Mouse (Mus musculus) neural tube, embryonic 15.5 days (tissue): Measurements from ENCODE around the gene Gm43552. TPM values are rescaled to one million over a fixed set of nuclear protein-coding genes. Genes with fewer than 3 reads are reported as not detected.
"Not testable (repeated sequence)": the region's sequence is repeated elsewhere in the genome, so short reads cannot be mapped to it uniquely, and the experiment has no call there.

ENCODE experiments used
- ATAC-seq: fragments of 200-750 bp; cut with Nextera tagmentation; 2 replicates; pipeline ENCODE4 v1.8.0; 2017; ENCODE audit warnings: mild to moderate bottlenecking, moderate TSS enrichment, moderate library complexity; ENCODE audit not compliant: low FRiP score
- H3K27ac ChIP-seq: fragments of 300-500 bp; sonication (generic); replicated peaks from 2 replicates; pipeline ENCODE4 v1.5.1; 2015; ENCODE audit warnings: mild to moderate bottlenecking, inconsistent platforms
- H3K27me3 ChIP-seq: fragments of 300-500 bp; sonication (generic); replicated peaks from 2 replicates; pipeline ENCODE4 v1.6.1; 2015; ENCODE audit warnings: inconsistent platforms
- H3K36me3 ChIP-seq: fragments of 300-500 bp; sonication (generic); 2 replicates; pipeline ENCODE4 v1.6.1; 2015; ENCODE audit warnings: inconsistent platforms
- H3K4me1 ChIP-seq: fragments of 300-500 bp; sonication (generic); 2 replicates; pipeline ENCODE4 v1.6.1; 2015; ENCODE audit warnings: inconsistent platforms
- H3K4me2 ChIP-seq: fragments of 300-500 bp; sonication (generic); 2 replicates; pipeline ENCODE4 v1.6.1; 2015; ENCODE audit warnings: inconsistent platforms, mild to moderate bottlenecking, moderate library complexity
- H3K4me3 ChIP-seq: fragments of 300-500 bp; sonication (generic); replicated peaks from 2 replicates; pipeline ENCODE4 v1.5.1; 2015; ENCODE audit warnings: mild to moderate bottlenecking, inconsistent platforms
- H3K9ac ChIP-seq: fragments of 300-500 bp; sonication (generic); replicated peaks from 2 replicates; pipeline ENCODE4 v1.6.1; 2015; ENCODE audit warnings: mild to moderate bottlenecking, inconsistent platforms
- H3K9me3 ChIP-seq: fragments of 300-500 bp; sonication (generic); replicated peaks from 2 replicates; pipeline ENCODE4 v1.6.1; 2016; ENCODE audit warnings: inconsistent platforms
- WGBS: fragments of 180-500 bp; shearing (Covaris S2); methylation state at CpG from one replicate; pipeline ENCODE4 v1.1.7; 2015; ENCODE audit warnings: mixed read lengths; 5-methylcytosine and 5-hydroxymethylcytosine counted together
- polyA plus RNA-seq: library from polyadenylated mRNA; unstranded; fragments of >200 nt; fragmentation: Nextera tagmentation; extraction: Ambion mirVana; gene quantifications from 2 replicates; pipeline ENCODE4 v1.2.1, GENCODE M21; 2015

Gene Gm43552
- polyA plus RNA-seq = 1.1 TPM in 1 of 2 replicates, not detected in the other

GRCm38 (mm10) chr5:65492716-65493531 lies at the start of gene Gm43552:
Gene Gm43552 (minus strand): TSS chr5:65492833.
- peak within 1 kb of the TSS; percentile 87 for H3K4me3 ChIP-seq
- no peaks in the 10 kb centered on the region for H3K36me3 ChIP-seq
- no peaks in the 10 kb centered on the region for H3K27me3 ChIP-seq
- peak within 1 kb of the TSS; percentile 97 for H3K9ac ChIP-seq
- peaks cover 36% of the 10 kb centered on the region for H3K4me1 ChIP-seq
- under 1% methylated on average over 60 of the region's 69 CpGs for WGBS
- peak; percentile 96 for ATAC-seq
- peak within 1 kb of the TSS; percentile 65 for H3K4me2 ChIP-seq
- peak within 1 kb of the TSS; percentile 97 for H3K27ac ChIP-seq
- no peaks in the 10 kb centered on the region for H3K9me3 ChIP-seq

DNA sequence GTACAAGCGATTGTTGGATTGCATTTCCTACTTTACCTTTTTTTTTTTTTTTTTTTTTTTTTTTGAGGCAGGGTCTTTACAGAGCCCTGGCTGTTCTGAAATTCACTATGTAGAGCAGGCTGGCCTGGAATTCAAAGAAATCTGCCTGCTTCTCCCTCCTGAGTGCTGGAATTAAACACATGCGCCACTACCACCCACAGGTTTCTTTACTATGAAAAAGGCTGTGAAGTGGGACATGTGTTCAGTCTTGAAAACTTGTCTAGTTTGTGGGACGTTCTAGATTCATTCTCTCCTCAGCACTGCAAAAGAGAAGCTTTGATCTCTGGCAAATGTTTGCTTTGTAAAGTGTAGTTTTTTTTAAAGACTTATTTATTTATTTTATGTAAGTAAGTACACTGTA lies 49.3 kb upstream of the Gm43552 start:
- 85% methylated on average over 3 of the region's 3 CpGs for WGBS
- Histone ChIP-seq H3K36me3 (no peaks in the 10 kb centered on the region), H3K4me2 (no peak overlapping the region), H3K4me3 (no peak overlapping the region), H3K27me3 (no peaks in the 10 kb centered on the region), H3K9ac (no peak overlapping the region), H3K9me3 (no peaks in the 10 kb centered on the region), H3K27ac (no peak overlapping the region), H3K4me1 (peaks cover 12% of the 10 kb centered on the region)
- ATAC-seq = no peak

DNA sequence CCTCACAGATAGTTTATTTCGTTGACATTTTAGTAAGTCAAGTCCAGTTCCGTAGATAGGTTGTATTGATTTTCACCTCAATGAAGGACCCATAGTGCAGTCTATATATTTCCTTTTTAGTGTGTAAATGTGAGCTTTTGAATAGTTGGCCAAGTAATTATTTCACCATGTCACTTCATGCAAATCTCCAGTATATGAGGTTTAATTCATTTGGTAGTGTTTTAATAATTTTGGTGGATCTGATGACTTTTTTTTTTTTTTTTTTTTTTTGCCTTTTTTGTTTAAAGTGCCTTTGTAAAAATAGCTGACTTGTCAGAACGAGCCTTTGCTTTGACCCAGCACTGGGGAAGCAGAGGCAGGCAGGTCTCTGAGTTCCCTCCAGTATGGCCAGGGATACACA lies 47.2 kb upstream of the Gm43552 start:
- H3K27me3 ChIP-seq = no peaks in the 10 kb centered on the region
- H3K4me1 ChIP-seq = peaks cover 21% of the 10 kb centered on the region
- no peak overlapping the region for H3K4me3 ChIP-seq
- 97% methylated on average over 3 of the region's 3 CpGs for WGBS
- ATAC-seq = no peak
- H3K9ac ChIP-seq = no peak overlapping the region
- no peaks in the 10 kb centered on the region for H3K9me3 ChIP-seq
- no peak overlapping the region for H3K27ac ChIP-seq
- peak overlapping the region; percentile 52; the same call in 1 of the 2 replicates for H3K4me2 ChIP-seq
- no peaks in the 10 kb centered on the region for H3K36me3 ChIP-seq

GRCm38 (mm10) chr5:65538829-65539228 lies 46.2 kb upstream of the Gm43552 start:
- Histone ChIP-seq H3K9ac (no peak overlapping the region), H3K27ac (no peak overlapping the region), H3K27me3 (no peaks in the 10 kb centered on the region), H3K9me3 (no peaks in the 10 kb centered on the region), H3K4me2 (peak overlapping the region; percentile 52), H3K36me3 (no peaks in the 10 kb centered on the region), H3K4me1 (peaks cover 21% of the 10 kb centered on the region), H3K4me3 (peak overlapping the region; percentile 21)
- WGBS = 25% methylated on average over 4 of the region's 4 CpGs
- no peak for ATAC-seq

DNA sequence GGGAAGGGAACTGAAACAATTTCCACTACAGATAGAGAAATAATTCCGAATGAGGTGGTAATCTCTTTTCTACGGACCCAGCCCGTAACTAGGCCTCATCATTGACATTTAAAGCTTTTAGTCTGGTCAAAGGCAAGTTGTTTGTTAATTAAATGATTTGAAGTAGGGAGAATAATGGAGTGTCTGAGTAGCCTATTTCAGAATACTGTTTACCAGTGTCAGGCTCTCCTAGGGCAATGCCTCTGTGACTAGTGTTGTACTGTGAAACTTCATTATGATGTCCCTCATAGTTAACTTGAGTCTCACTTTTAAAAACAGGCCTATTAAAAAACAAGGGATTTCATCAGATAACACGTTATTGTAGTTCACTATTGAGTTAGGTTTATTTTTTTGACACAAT lies 45.5 kb upstream of the Gm43552 start:
- Histone ChIP-seq H3K4me3 (peak overlapping the region; percentile 92), H3K9me3 (no peaks in the 10 kb centered on the region), H3K4me1 (peaks cover 21% of the 10 kb centered on the region), H3K4me2 (peak overlapping the region; percentile 65), H3K9ac (peak overlapping the region; percentile 89), H3K36me3 (no peaks in the 10 kb centered on the region), H3K27me3 (no peaks in the 10 kb centered on the region), H3K27ac (peak overlapping the region; percentile 98)
- no peak for ATAC-seq
- 1% methylated on average over 4 of the region's 4 CpGs for WGBS

- H3K4me3 ChIP-seq = peak overlapping the region; percentile 92
- no peaks in the 10 kb centered on the region for H3K27me3 ChIP-seq
- WGBS = under 1% methylated on average over 45 of the region's 59 CpGs
- no peaks in the 10 kb centered on the region for H3K9me3 ChIP-seq
- peak; percentile 70 for ATAC-seq
- H3K36me3 ChIP-seq = no peaks in the 10 kb centered on the region
- H3K4me2 ChIP-seq = peak overlapping the region; percentile 65
- peak overlapping the region; percentile 98 for H3K27ac ChIP-seq
- H3K4me1 ChIP-seq = peaks cover 21% of the 10 kb centered on the region
- peak overlapping the region; percentile 89 for H3K9ac ChIP-seq
Measured at GRCm38 (mm10) chr5:65537420-65538071, 44.9 kb upstream of the Gm43552 start.

DNA sequence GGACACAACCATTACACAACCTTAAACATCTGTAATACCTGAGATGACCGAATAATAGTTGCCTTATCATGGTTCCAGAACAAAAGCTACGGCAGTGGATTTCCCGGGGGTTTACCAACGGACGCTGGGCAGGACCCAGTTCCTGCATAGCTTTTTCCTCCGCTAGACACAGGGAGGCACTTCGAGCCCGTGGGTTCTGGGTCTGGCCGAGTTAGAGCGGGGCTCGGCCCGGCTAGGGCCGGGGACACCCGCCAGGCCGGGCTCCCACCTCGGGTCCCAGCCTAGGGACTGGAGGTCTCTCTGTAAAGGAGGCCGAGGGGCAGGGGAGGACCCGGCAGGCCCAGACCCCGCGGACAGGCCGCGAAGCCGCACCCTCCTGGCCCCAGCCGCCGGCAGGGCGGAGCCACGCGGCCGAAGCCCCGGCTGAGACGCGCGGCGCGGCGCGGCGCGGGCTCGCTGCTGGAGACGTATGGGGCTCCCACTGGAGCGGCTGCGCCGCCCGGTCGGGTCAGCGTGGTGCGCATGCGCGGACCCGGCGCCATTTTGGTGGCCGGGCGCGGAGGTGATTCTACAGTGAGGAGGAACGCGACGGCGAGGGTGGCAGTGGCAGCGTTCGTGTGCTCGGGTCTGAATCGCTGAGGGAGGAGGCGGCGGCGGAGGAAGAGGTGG lies 44.3 kb upstream of the Gm43552 start, which contains the start of the genes Smim14 and Ube2k:
TSS of gene Smim14 (minus strand) at position 434 of the 669 bp plus-strand sequence.
TSS of gene Ube2k (plus strand) at position 483 of the 669 bp plus-strand sequence.
- WGBS = under 1% methylated on average over 62 of the region's 66 CpGs
- H3K4me3 ChIP-seq = peak within 1 kb of the TSS; percentile 92
- peak within 1 kb of the TSS; percentile 98 for H3K27ac ChIP-seq
- H3K4me1 ChIP-seq = peaks cover 21% of the 10 kb centered on the region
- peak within 1 kb of the TSS; percentile 65 for H3K4me2 ChIP-seq
- ATAC-seq = peak; percentile 95
- H3K36me3 ChIP-seq = no peaks in the 10 kb centered on the region
- H3K9me3 ChIP-seq = no peaks in the 10 kb centered on the region
- no peaks in the 10 kb centered on the region for H3K27me3 ChIP-seq
- peak within 1 kb of the TSS; percentile 89 for H3K9ac ChIP-seq

DNA sequence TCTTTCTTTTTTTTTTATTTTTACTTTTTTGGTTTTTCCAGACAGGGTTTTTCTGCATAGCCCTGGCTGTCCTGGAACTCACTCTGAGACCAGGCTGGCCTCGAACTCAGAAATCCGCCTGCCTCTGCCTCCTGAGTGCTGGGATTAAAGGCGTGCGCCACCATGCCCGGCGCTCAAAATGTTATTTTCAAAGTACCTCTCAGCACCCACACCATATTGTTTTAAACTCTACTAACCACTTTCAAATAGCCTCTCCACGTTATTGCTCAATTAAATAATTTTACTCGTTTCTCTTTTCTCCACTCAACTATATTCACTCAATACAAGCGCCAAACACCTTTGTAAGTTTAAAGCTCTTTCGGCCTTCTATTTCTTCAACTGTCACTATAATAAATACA lies 43.4 kb upstream of the Gm43552 start:
- H3K4me2 ChIP-seq = peak overlapping the region; percentile 65
- H3K27ac ChIP-seq = peak overlapping the region; percentile 98
- WGBS = 82% methylated on average over 10 of the region's 10 CpGs
- H3K36me3 ChIP-seq, ATAC-seq, H3K9me3 ChIP-seq, H3K27me3 ChIP-seq: not testable (repeated sequence)
- peak overlapping the region; percentile 89; the same call in 1 of the 2 replicates for H3K9ac ChIP-seq
- peaks cover 21% of the 10 kb centered on the region for H3K4me1 ChIP-seq
- H3K4me3 ChIP-seq = peak overlapping the region; percentile 92

- WGBS = 73% methylated on average over 5 of the region's 5 CpGs
Measured at GRCm38 (mm10) chr5:65535457-65536067, 42.9 kb upstream of the Gm43552 start.

DNA sequence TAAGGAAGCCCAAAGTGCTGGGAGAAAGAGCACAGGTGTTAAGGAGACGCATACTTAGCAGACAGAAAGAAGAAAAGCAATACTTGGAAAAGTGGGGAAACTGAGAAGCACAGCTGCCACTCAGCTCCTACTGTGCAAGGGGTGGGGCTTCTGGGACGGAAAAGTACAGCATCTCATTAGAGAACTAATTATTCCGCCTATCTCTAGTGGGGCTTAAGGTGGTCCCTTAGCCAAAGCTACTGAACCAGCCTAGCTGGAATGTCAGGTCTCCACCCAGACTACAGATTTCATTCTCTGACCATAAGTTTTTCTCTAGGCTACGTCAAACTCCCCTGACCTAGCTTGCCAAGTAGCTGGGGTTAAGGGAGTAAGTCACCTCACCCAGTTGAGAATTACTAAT lies 41.9 kb upstream of the Gm43552 start:
- no peak overlapping the region for H3K4me3 ChIP-seq
- no peaks in the 10 kb centered on the region for H3K27me3 ChIP-seq
- ATAC-seq = no peak
- H3K4me1 ChIP-seq = peaks cover 17% of the 10 kb centered on the region
- no peaks in the 10 kb centered on the region for H3K9me3 ChIP-seq
- no peak overlapping the region for H3K27ac ChIP-seq
- H3K4me2 ChIP-seq = no peak overlapping the region
- H3K9ac ChIP-seq = no peak overlapping the region
- no peaks in the 10 kb centered on the region for H3K36me3 ChIP-seq
- 79% methylated on average over 4 of the region's 4 CpGs for WGBS

More at GRCm38 (mm10) chr5:65535457-65536067, 42.9 kb upstream of the Gm43552 start:
- no peaks in the 10 kb centered on the region for H3K9me3 ChIP-seq
- no peaks in the 10 kb centered on the region for H3K36me3 ChIP-seq
- no peaks in the 10 kb centered on the region for H3K27me3 ChIP-seq
- no peak overlapping the region for H3K4me3 ChIP-seq
- H3K27ac ChIP-seq = no peak overlapping the region
- no peak overlapping the region for H3K9ac ChIP-seq
- H3K4me2 ChIP-seq = no peak overlapping the region; the same call in 1 of the 2 replicates
- peaks cover 21% of the 10 kb centered on the region for H3K4me1 ChIP-seq
- ATAC-seq = no peak

- 72% methylated on average over 3 of the region's 3 CpGs for WGBS
- H3K4me3 ChIP-seq = no peak overlapping the region
- no peak overlapping the region for H3K9ac ChIP-seq
- H3K4me1 ChIP-seq = peaks cover 4% of the 10 kb centered on the region
- H3K27me3 ChIP-seq = no peaks in the 10 kb centered on the region
- H3K4me2 ChIP-seq = no peak overlapping the region
- no peak for ATAC-seq
- H3K36me3 ChIP-seq = no peaks in the 10 kb centered on the region
- no peak overlapping the region for H3K27ac ChIP-seq
- H3K9me3 ChIP-seq = no peaks in the 10 kb centered on the region
Measured at GRCm38 (mm10) chr5:65531283-65531682, 38.6 kb upstream of the Gm43552 start.
